Mouse (Mus musculus): ENCODE results near the gene Zfp992.
"Not testable (repeated sequence)": the region's sequence is repeated elsewhere in the genome, so short reads cannot be mapped to it uniquely, and the experiment has no call there.

Gene Zfp992

GRCm38 (mm10) chr4:146448950-146449349 is at the start of gene Zfp992:
Gene Zfp992, plus strand, starts transcription at chr4:146449023.
- not testable (repeated sequence) for DNase-seq (ENCODE audit: low spot score)

GRCm38 (mm10) chr4:146429467-146429866 is 19.4 kb upstream of the Zfp992 start:
- DNase-seq (ENCODE audit: low spot score): not testable (repeated sequence)

- not testable (repeated sequence) for DNase-seq (ENCODE audit: low spot score)
Measured at GRCm38 (mm10) chr4:146430876-146431275, 17.9 kb upstream of the Zfp992 start.

- not testable (repeated sequence) for DNase-seq (ENCODE audit: low spot score)
Measured at GRCm38 (mm10) chr4:146435539-146435938, 13.3 kb upstream of the Zfp992 start.

GRCm38 (mm10) chr4:146437256-146437655 is 11.6 kb upstream of the Zfp992 start:
- DNase-seq (ENCODE audit: low spot score): not testable (repeated sequence)

- DNase-seq (ENCODE audit: low spot score): not testable (repeated sequence)
Measured at GRCm38 (mm10) chr4:146444345-146444744, 4.5 kb upstream of the Zfp992 start.

- DNase-seq (ENCODE audit: low spot score): not testable (repeated sequence)
Measured at GRCm38 (mm10) chr4:146445121-146445520, 3.7 kb upstream of the Zfp992 start.

- DNase-seq (ENCODE audit: low spot score): not testable (repeated sequence)
Measured at GRCm38 (mm10) chr4:146446135-146446534, 2.7 kb upstream of the Zfp992 start.

- not testable (repeated sequence) for DNase-seq (ENCODE audit: low spot score)
Measured at GRCm38 (mm10) chr4:146447016-146447415, 1.8 kb upstream of the Zfp992 start.

- not testable (repeated sequence) for DNase-seq (ENCODE audit: low spot score)
Measured at GRCm38 (mm10) chr4:146449711-146450110, 888 bp downstream of the Zfp992 start.

- DNase-seq (ENCODE audit: low spot score): not testable (repeated sequence)
Measured at GRCm38 (mm10) chr4:146452576-146452975, 3.8 kb downstream of the Zfp992 start.

- DNase-seq (ENCODE audit: low spot score): not testable (repeated sequence)
Measured at GRCm38 (mm10) chr4:146454170-146454569, 5.3 kb downstream of the Zfp992 start.

- DNase-seq (ENCODE audit: low spot score): no peak
Measured at GRCm38 (mm10) chr4:146454896-146455295, 6.1 kb downstream of the Zfp992 start.

- no peak for DNase-seq (ENCODE audit: low spot score)
Measured at GRCm38 (mm10) chr4:146455321-146455721, 6.5 kb downstream of the Zfp992 start.

- DNase-seq (ENCODE audit: low spot score): no peak
Measured at GRCm38 (mm10) chr4:146456061-146456726, 7.4 kb downstream of the Zfp992 start.

- no peak for DNase-seq (ENCODE audit: low spot score)
Measured at GRCm38 (mm10) chr4:146457126-146457525, 8.3 kb downstream of the Zfp992 start.

- no peak for DNase-seq (ENCODE audit: low spot score)
Measured at GRCm38 (mm10) chr4:146457720-146458119, 8.9 kb downstream of the Zfp992 start.

- not testable (repeated sequence) for DNase-seq (ENCODE audit: low spot score)
Measured at GRCm38 (mm10) chr4:146459822-146460221, 11.0 kb downstream of the Zfp992 start.

- not testable (repeated sequence) for DNase-seq (ENCODE audit: low spot score)
Measured at GRCm38 (mm10) chr4:146460685-146461084, 11.9 kb downstream of the Zfp992 start.

- DNase-seq (ENCODE audit: low spot score): not testable (repeated sequence)
Measured at GRCm38 (mm10) chr4:146463649-146464351, 15.0 kb downstream of the Zfp992 start.

- not testable (repeated sequence) for DNase-seq (ENCODE audit: low spot score)
Measured at GRCm38 (mm10) chr4:146469984-146470383, 21.2 kb downstream of the Zfp992 start.

GRCm38 (mm10) chr4:146474181-146474580 is 25.4 kb downstream of the Zfp992 start:
- DNase-seq (ENCODE audit: low spot score): not testable (repeated sequence)

Data from left cerebral cortex, adult 11 months (tissue).